Mouse (Mus musculus) erythroblast, embryonic 14.5 days (primary cell): ENCODE measurements around the gene Mkks. TPM values are rescaled to one million over a fixed set of nuclear protein-coding genes. Genes with fewer than 3 reads are reported as not detected.

Source experiments
- H3K27me3 ChIP-seq: 2 replicates; pipeline ENCODE4 v1.6.1; 2012; ENCODE audit warnings: inconsistent platforms; ENCODE audit not compliant: control insufficient read depth
- H3K36me3 ChIP-seq: 2 replicates; pipeline ENCODE4 v1.6.1; 2012; ENCODE audit warnings: mild to moderate bottlenecking, inconsistent platforms; ENCODE audit not compliant: control insufficient read depth
- H3K4me1 ChIP-seq: 2 replicates; pipeline ENCODE4 v1.6.1; 2012; ENCODE audit warnings: inconsistent platforms; ENCODE audit not compliant: control insufficient read depth
- H3K4me3 ChIP-seq: replicated peaks from 2 replicates; pipeline ENCODE3; 2012; ENCODE audit warnings: moderate library complexity, mild to moderate bottlenecking, inconsistent platforms
- H3K9me3 ChIP-seq: 2 replicates; pipeline ENCODE4 v1.6.1; 2012; ENCODE audit warnings: low read length, inconsistent platforms, mixed read lengths; ENCODE audit not compliant: control insufficient read depth
- GATA1 ChIP-seq: IDR thresholded peaks from 2 replicates; pipeline ENCODE4 v1.6.1; 2012; ENCODE audit warnings: low read length, inconsistent platforms, mixed read lengths
- TAL1 ChIP-seq: IDR thresholded peaks from 3 replicates; pipeline ENCODE4 v1.6.1; 2012; ENCODE audit warnings: low read length, inconsistent platforms, mixed read lengths
- polyA plus RNA-seq: library from polyadenylated mRNA; stranded (reverse); fragments of >175 nt; gene quantifications from 2 replicates; pipeline ENCODE4 v1.2.3, GENCODE M21; 2012

Mkks gene
- polyA plus RNA-seq, 1 experiment = 0.07 TPM

DNA sequence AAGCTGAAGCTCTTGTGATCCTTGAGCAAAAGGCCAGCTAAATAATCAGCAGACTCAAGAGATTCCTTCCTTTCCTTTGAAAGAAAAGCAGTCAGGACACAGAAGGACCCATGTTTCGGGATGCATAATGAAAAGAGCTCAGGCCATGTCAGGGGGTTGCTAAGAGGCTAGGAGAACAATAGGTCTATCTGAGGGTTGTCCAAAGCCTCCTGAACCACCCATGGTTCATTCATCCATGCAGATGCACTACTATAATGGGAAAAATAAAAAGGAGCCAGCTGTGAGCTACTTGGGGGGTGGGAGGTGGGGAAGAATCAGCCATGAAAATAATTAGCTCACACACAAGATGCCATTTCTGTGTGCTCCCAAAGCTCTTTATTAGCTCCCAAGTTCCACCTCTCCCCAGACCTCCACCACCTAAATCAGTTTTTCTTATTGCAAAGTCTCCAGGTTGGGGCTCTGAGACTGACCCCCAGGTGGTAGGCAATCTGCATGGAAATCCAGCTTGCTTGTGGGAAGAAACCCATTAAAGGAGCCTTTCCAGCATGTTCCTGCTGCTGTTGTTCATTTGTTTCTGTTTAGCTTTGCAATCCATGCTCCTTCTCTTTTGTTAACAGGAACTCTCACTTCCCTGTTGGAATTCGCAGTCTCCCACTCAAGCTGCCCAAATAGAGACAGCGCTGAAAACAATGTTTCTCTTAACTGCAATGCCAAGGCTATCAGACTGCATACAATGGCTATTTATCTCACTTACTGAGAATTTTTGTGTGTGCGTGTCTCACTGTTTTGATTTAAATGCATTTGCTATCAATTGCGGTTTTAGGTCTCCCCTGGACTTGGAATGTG, 36.4 kb downstream of the Mkks start:
- H3K27me3 ChIP-seq = no peaks in the 10 kb centered on the region
- TF ChIP-seq TAL1 (no peak), GATA1 (no peak)
- H3K4me1 ChIP-seq = no peaks in the 10 kb centered on the region
- H3K36me3 ChIP-seq = no peaks in the 10 kb centered on the region
- H3K4me3 ChIP-seq = no peak overlapping the region
- H3K9me3 ChIP-seq = no peaks in the 10 kb centered on the region

- H3K4me1 ChIP-seq = no peaks in the 10 kb centered on the region
- H3K9me3 ChIP-seq = no peaks in the 10 kb centered on the region
- no peaks in the 10 kb centered on the region for H3K36me3 ChIP-seq
- no peak overlapping the region for H3K4me3 ChIP-seq
- no peaks in the 10 kb centered on the region for H3K27me3 ChIP-seq
- TF ChIP-seq GATA1 (no peak), TAL1 (no peak)
Observed at GRCm38 (mm10) chr2:136850366-136850765, 40.8 kb downstream of the Mkks start.

DNA sequence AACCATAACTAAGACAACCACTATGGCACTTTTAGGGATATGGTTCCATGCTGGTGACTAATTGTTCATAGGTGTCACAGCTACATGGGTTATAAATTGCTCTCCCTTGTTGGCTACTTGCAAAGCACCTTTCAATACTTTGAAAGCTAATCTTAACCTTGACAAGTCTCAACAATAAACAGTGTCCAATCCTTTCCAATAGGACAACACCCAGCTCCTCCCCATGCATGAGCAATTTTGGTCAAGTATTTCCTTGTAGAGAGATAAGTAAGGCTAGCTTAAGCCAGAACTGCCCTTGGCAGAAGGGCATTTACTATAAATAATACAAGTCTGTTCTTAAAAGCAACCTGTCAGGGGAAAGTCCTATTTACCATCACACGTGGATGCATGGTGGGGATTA, 53.2 kb downstream of the Mkks start:
- Histone ChIP-seq H3K36me3 (no peaks in the 10 kb centered on the region), H3K4me3 (no peak overlapping the region), H3K4me1 (no peaks in the 10 kb centered on the region), H3K9me3 (no peaks in the 10 kb centered on the region), H3K27me3 (no peaks in the 10 kb centered on the region)
- TF ChIP-seq GATA1 (no peak), TAL1 (no peak)

DNA sequence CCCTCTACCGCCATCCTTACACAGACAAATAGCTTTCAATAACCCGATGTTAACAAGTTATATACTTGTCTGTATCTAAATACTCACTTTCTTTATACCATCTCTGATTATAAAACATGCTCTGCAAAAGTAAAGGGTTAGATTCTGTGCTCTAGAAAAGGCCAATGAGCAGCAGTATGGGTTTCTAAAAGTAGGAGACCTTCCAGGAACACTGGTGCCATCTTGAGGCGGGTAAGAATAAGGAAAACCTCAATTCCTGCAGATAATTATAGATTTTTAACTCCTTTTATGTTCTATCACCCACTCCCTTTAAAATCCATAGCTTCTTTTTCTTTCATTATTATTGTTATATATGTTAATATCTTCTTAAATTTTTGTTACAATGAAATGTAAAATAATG, 55.3 kb downstream of the Mkks start:
- H3K27me3 ChIP-seq = no peaks in the 10 kb centered on the region
- H3K4me3 ChIP-seq = no peak overlapping the region
- H3K4me1 ChIP-seq = no peaks in the 10 kb centered on the region
- H3K9me3 ChIP-seq = no peaks in the 10 kb centered on the region
- TF ChIP-seq TAL1 (no peak), GATA1 (no peak)
- no peaks in the 10 kb centered on the region for H3K36me3 ChIP-seq

DNA sequence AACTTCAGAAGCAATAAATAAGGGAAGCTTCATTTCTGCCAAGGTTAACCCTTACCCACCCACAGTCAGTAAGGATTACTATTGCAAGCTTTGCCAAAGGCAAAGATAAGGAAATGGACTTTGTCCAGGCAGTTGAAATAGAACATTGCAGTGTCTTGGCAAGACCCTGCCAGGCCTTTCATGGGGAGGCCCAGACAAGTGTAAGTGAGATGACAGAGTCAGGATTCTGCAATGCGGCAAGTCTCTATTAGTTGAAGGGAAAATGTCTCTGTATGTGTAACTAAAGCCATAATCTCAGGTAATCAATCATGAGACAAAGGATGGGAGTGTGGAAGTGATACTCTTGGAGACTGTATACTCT, 56.5 kb downstream of the Mkks start:
- Histone ChIP-seq H3K4me3 (no peak overlapping the region), H3K4me1 (no peaks in the 10 kb centered on the region), H3K9me3 (no peaks in the 10 kb centered on the region), H3K27me3 (no peaks in the 10 kb centered on the region), H3K36me3 (no peaks in the 10 kb centered on the region)
- TF ChIP-seq TAL1 = no peak
- TF ChIP-seq GATA1 = no peak

GRCm38 (mm10) chr2:136833976-136834714, 57.0 kb downstream of the Mkks start:
- H3K4me1 ChIP-seq = no peaks in the 10 kb centered on the region
- no peak for TF ChIP-seq GATA1
- no peak for TF ChIP-seq TAL1
- H3K36me3 ChIP-seq = no peaks in the 10 kb centered on the region
- H3K4me3 ChIP-seq = no peak overlapping the region
- H3K9me3 ChIP-seq = no peaks in the 10 kb centered on the region
- no peaks in the 10 kb centered on the region for H3K27me3 ChIP-seq

- TF ChIP-seq GATA1 = no peak
- no peak for TF ChIP-seq TAL1
- no peaks in the 10 kb centered on the region for H3K4me1 ChIP-seq
- no peaks in the 10 kb centered on the region for H3K27me3 ChIP-seq
- no peaks in the 10 kb centered on the region for H3K36me3 ChIP-seq
- no peaks in the 10 kb centered on the region for H3K9me3 ChIP-seq
- no peak overlapping the region for H3K4me3 ChIP-seq
Observed at GRCm38 (mm10) chr2:136832936-136833335, 58.3 kb downstream of the Mkks start.

DNA sequence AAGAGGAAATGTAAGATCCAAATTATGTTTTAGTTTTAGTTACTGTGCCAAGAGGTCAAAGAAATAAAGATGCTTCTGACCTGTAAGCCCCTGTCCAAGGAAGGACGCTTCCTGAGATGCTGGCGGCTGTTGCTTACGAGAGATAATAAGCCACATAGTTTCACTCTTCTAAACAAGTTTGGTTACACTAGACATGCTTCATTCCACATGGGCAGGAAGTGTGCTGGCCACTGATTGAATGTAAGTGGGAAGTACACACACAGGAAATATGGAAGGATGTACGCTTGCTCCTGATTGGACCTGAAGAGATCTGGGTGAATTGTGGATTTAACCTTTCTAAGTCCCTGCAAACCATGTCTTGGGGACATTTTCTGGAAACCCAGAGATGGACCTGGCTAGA, 63.6 kb downstream of the Mkks start:
- TF ChIP-seq TAL1 (no peak), GATA1 (no peak)
- no peaks in the 10 kb centered on the region for H3K4me1 ChIP-seq

More for the DNA sequence above, 63.6 kb downstream of the Mkks start:
- Histone ChIP-seq H3K27me3 (no peaks in the 10 kb centered on the region), H3K9me3 (no peaks in the 10 kb centered on the region), H3K4me3 (no peak overlapping the region), H3K36me3 (no peaks in the 10 kb centered on the region)

Other genes with a start within 250 kb of the Mkks start
- 0.01 TPM in 1 of 2 replicates, not detected in the other for gene Snap25, start 177.9 kb downstream of the Mkks start, polyA plus RNA-seq
- gene AL731706.2, start 5.7 kb downstream of the Mkks start, polyA plus RNA-seq = not detected in 2 replicates
- gene Slx4ip, start 171 bp downstream of the Mkks start, polyA plus RNA-seq = 0.05 and 0.07 TPM in 2 replicates
- gene AL731706.1, start within 50 bp of the Mkks start, polyA plus RNA-seq = 0.08 TPM in 2 replicates
- not detected in 2 replicates for gene Jag1, start 225.3 kb upstream of the Mkks start, polyA plus RNA-seq